Mouse (Mus musculus): ENCODE measurements around the gene Pum1. TPM values are rescaled to one million over a fixed set of nuclear protein-coding genes. Genes with fewer than 3 reads are reported as not detected.

Pum1 gene
- total RNA-seq, 1 experiment from 2014 or later = 96.9 TPM

GRCm38 (mm10) chr4:130791811-130792375 lies 128.8 kb downstream of the Pum1 start:
- DNase-seq = no peak

- DNase-seq = peak; percentile 64
These were observed 129.5 kb downstream of the Pum1 start, which contains the start of gene Sdc3 for GRCm38 (mm10) chr4:130792376-130793179. TSS of gene Sdc3 (plus strand) at chr4:130792537.

GRCm38 (mm10) chr4:130793180-130793501 lies 130.0 kb downstream of the Pum1 start:
- no peak for DNase-seq

- DNase-seq = no peak
These were observed 131.7 kb downstream of the Pum1 start for GRCm38 (mm10) chr4:130794771-130795170.

- no peak for DNase-seq
These were observed 132.8 kb downstream of the Pum1 start for GRCm38 (mm10) chr4:130795970-130796369.

- DNase-seq = peak; percentile 63
These were observed 134.3 kb downstream of the Pum1 start for GRCm38 (mm10) chr4:130797201-130798051.

GRCm38 (mm10) chr4:130798416-130798815 lies 135.3 kb downstream of the Pum1 start:
- DNase-seq = no peak

GRCm38 (mm10) chr4:130799118-130799517 lies 136.0 kb downstream of the Pum1 start:
- peak; percentile 59 for DNase-seq

- DNase-seq = no peak
These were observed 136.5 kb downstream of the Pum1 start for GRCm38 (mm10) chr4:130799582-130799981.

- DNase-seq = no peak
These were observed 137.0 kb downstream of the Pum1 start for GRCm38 (mm10) chr4:130800147-130800546.

GRCm38 (mm10) chr4:130801198-130801597 lies 138.1 kb downstream of the Pum1 start:
- DNase-seq = peak; percentile 52

- no peak for DNase-seq
These were observed 138.7 kb downstream of the Pum1 start for GRCm38 (mm10) chr4:130801624-130802329.

GRCm38 (mm10) chr4:130803591-130803990 lies 140.5 kb downstream of the Pum1 start:
- DNase-seq = no peak

GRCm38 (mm10) chr4:130804292-130804691 lies 141.2 kb downstream of the Pum1 start:
- no peak for DNase-seq

GRCm38 (mm10) chr4:130804771-130805361 lies 141.7 kb downstream of the Pum1 start:
- DNase-seq = peak; percentile 60

GRCm38 (mm10) chr4:130805746-130806145 lies 142.6 kb downstream of the Pum1 start:
- DNase-seq = no peak

GRCm38 (mm10) chr4:130806746-130807145 lies 143.6 kb downstream of the Pum1 start:
- DNase-seq = no peak

- no peak for DNase-seq
These were observed 146.7 kb downstream of the Pum1 start for GRCm38 (mm10) chr4:130809784-130810183.

GRCm38 (mm10) chr4:130810845-130811244 lies 147.7 kb downstream of the Pum1 start:
- no peak for DNase-seq

GRCm38 (mm10) chr4:130811385-130811784 lies 148.3 kb downstream of the Pum1 start:
- DNase-seq = no peak

- DNase-seq = no peak
These were observed 150.8 kb downstream of the Pum1 start for GRCm38 (mm10) chr4:130813958-130814357.
